Mouse (Mus musculus) stomach, postnatal 0 days (tissue): Measurements from ENCODE around the gene 4933424G06Rik.

Source experiments
- CTCF ChIP-seq: IDR thresholded peaks from 2 replicates; pipeline ENCODE4 v1.5.1; 2016; ENCODE audit warnings: antibody characterized with exemption, low read depth, mild to moderate bottlenecking, moderate library complexity
- EP300 ChIP-seq: optimal IDR thresholded peaks from 2 replicates; pipeline ENCODE3; 2016; ENCODE audit warnings: antibody characterized with exemption

DNA sequence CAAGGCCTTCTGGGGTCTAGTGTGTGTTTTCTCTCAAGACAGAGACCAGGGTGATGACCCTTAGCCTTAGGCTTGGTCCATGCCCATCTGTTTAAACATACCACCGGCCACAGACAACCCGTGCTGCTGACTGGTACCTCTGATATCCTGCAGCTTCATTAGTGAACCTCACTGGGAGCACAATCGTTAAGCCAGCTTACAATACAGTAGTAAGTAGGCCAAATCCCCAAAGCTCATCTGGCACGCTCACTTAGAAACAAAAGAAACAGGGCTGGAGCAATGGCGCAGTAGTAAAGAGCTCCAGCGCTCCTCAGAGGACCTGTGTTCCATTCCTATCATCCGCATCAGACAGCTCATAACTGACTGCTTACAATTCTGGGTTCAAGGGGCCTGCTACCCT is 29.1 kb upstream of the 4933424G06Rik start:
- TF ChIP-seq CTCF, result no peak
- TF ChIP-seq EP300, result no peak
